Mouse (Mus musculus): Measurements from ENCODE around the gene Draxin. TPM values are rescaled to one million over a fixed set of nuclear protein-coding genes. Genes with fewer than 3 reads are reported as not detected.

The Draxin gene
- total and polyA plus RNA-seq, 3 experiments, result 0.08 to 0.17 TPM; not detected in 1

- TF ChIP-seq BHLHE40 (IDR thresholded peaks at IDR 0.05; ENCODE audit: borderline replicate concordance, low read depth, low read length) (no peak), RAD21 (IDR thresholded peaks at IDR 0.05; ENCODE audit: low read depth, low read length) (no peak), HCFC1 (IDR thresholded peaks at IDR 0.05; ENCODE audit: low read depth, low read length) (no peak)
- Histone ChIP-seq H3K9me3 (replicated peaks; ENCODE audit: insufficient read depth, low read length) (no peaks in the 10 kb centered on the region), H3K27ac (ENCODE audit: control insufficient read depth, low read depth, low read length) (no peak overlapping the region), H3K27me3 (ENCODE audit: control insufficient read depth in 1 of 2, insufficient read depth in 2 of 2, low read length in 2 of 2) (no peaks in the 10 kb centered on the region), H3K4me3 (ENCODE audit: control insufficient read depth in 1 of 2, insufficient read depth in 1 of 2, low read depth in 2 of 2, low read length in 2 of 2) (no peak overlapping the region), H3K9ac (ENCODE audit: control insufficient read depth, low read depth, low read length, poor library complexity, severe bottlenecking) (no peak overlapping the region), H3K36me3 (ENCODE audit: control insufficient read depth in 1 of 2, insufficient read depth in 2 of 2, low read length in 2 of 2) (no peaks in the 10 kb centered on the region; a peak in 1 of 4 replicates), H3K79me2 (ENCODE audit: control insufficient read depth, insufficient read depth, low read length, poor library complexity) (no peaks in the 10 kb centered on the region), H3K4me1 (ENCODE audit: control insufficient read depth in 1 of 2, insufficient read depth in 2 of 2, low read length in 2 of 2) (peaks cover 0 to 10% of the 10 kb centered on the region in 2 experiments; a peak in 2 of 4 replicates)
- DNase-seq (ENCODE audit: low read depth, low spot score), result no peak
These were observed 50.4 kb downstream of the Draxin start for GRCm38 (mm10) chr4:148079944-148080596.

DNA sequence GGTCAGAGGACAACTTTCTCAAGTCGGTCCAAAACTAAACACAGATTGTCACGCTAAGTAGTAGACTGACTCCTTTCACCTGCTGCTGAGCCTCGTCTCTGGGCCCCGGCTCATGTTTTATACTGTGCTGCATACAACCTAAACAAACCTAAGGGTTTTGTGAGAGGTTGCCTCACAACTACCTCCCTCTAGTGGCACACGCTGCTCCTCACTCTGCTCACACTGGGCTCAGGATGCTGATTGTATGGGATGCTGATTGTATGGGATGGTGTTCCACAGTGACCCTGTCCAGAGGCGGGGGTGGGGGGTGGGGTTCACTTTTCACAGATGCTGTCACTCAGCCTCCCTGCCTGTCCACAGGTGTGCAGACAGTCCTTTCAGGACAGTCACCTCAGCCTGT lies 51.3 kb downstream of the Draxin start:
- H3K4me1 ChIP-seq (ENCODE audit: control insufficient read depth in 1 of 2, insufficient read depth in 2 of 2, low read length in 2 of 2), result peaks cover 0 to 10% of the 10 kb centered on the region in 2 experiments; a peak in 2 of 4 replicates
- no peaks in the 10 kb centered on the region; a peak in 1 of 4 replicates for H3K36me3 ChIP-seq (ENCODE audit: control insufficient read depth in 1 of 2, insufficient read depth in 2 of 2, low read length in 2 of 2)
- TF ChIP-seq CTCF (IDR thresholded peaks at IDR 0.05 in 2 of 3, conservative IDR thresholded peaks at IDR 0.05 in 1 of 3; ENCODE audit: control insufficient read depth in 1 of 3, insufficient read depth in 1 of 3, low read depth in 2 of 3, low read length in 3 of 3, poor library complexity in 1 of 3, severe bottlenecking in 1 of 3) (peak in 2 of 3 experiments; percentile 12 to 21; a peak in 1 of 6 replicates), HCFC1 (IDR thresholded peaks at IDR 0.05; ENCODE audit: low read depth, low read length) (no peak)

GRCm38 (mm10) chr4:148075881-148076280 lies 54.6 kb downstream of the Draxin start:
- TF ChIP-seq POLR2AphosphoS5 (IDR thresholded peaks at IDR 0.05; ENCODE audit: borderline replicate concordance, low read depth, low read length) (no peak), CHD2 (IDR thresholded peaks at IDR 0.05; ENCODE audit: low read length) (no peak), POLR2A (IDR thresholded peaks at IDR 0.05; ENCODE audit: control insufficient read depth in 1 of 2, insufficient read depth in 1 of 2, low read depth in 1 of 2, low read length in 2 of 2, poor library complexity in 1 of 2) (no peak), TAL1 (IDR thresholded peaks at IDR 0.05; ENCODE audit: low read length) (no peak), E2F4 (IDR thresholded peaks at IDR 0.05; ENCODE audit: borderline replicate concordance, low read depth, low read length) (no peak), SIN3A (IDR thresholded peaks at IDR 0.05; ENCODE audit: low read length) (no peak), TBP (IDR thresholded peaks at IDR 0.05; ENCODE audit: low read depth, low read length) (no peak), JUND (IDR thresholded peaks at IDR 0.05; ENCODE audit: low read depth, low read length) (no peak)
- DNase-seq (ENCODE audit: low read depth, low spot score), result no peak
- Histone ChIP-seq H3K4me3 (ENCODE audit: control insufficient read depth in 1 of 2, insufficient read depth in 1 of 2, low read depth in 2 of 2, low read length in 2 of 2) (no peak overlapping the region), H3K9ac (ENCODE audit: control insufficient read depth, low read depth, low read length, poor library complexity, severe bottlenecking) (peak overlapping the region; percentile 32), H3K9me3 (replicated peaks; ENCODE audit: insufficient read depth, low read length) (no peaks in the 10 kb centered on the region), H3K27me3 (ENCODE audit: control insufficient read depth in 1 of 2, insufficient read depth in 2 of 2, low read length in 2 of 2) (no peaks in the 10 kb centered on the region), H3K79me2 (ENCODE audit: control insufficient read depth, insufficient read depth, low read length, poor library complexity) (no peaks in the 10 kb centered on the region), H3K36me3 (ENCODE audit: control insufficient read depth in 1 of 2, insufficient read depth in 2 of 2, low read length in 2 of 2) (no peaks in the 10 kb centered on the region), H3K27ac (ENCODE audit: control insufficient read depth, low read depth, low read length) (no peak overlapping the region), H3K4me1 (ENCODE audit: control insufficient read depth in 1 of 2, insufficient read depth in 2 of 2, low read length in 2 of 2) (no peaks in the 10 kb centered on the region; a peak in 1 of 4 replicates)

More for the DNA sequence above, 51.3 kb downstream of the Draxin start:
- no peaks in the 10 kb centered on the region for H3K27me3 ChIP-seq (ENCODE audit: control insufficient read depth in 1 of 2, insufficient read depth in 2 of 2, low read length in 2 of 2)
- H3K4me3 ChIP-seq (ENCODE audit: control insufficient read depth in 1 of 2, insufficient read depth in 1 of 2, low read depth in 2 of 2, low read length in 2 of 2), result no peak overlapping the region
- H3K27ac ChIP-seq (ENCODE audit: control insufficient read depth, low read depth, low read length), result no peak overlapping the region
- no peaks in the 10 kb centered on the region for H3K79me2 ChIP-seq (ENCODE audit: control insufficient read depth, insufficient read depth, low read length, poor library complexity)
- H3K9me3 ChIP-seq (replicated peaks; ENCODE audit: insufficient read depth, low read length), result no peaks in the 10 kb centered on the region
- DNase-seq (ENCODE audit: low read depth, low spot score), result no peak
- no peak overlapping the region for H3K9ac ChIP-seq (ENCODE audit: control insufficient read depth, low read depth, low read length, poor library complexity, severe bottlenecking)
